Mouse (Mus musculus): Measurements from ENCODE around the gene Clrn3.
"Not testable (repeated sequence)": the region's sequence is repeated elsewhere in the genome, so short reads cannot be mapped to it uniquely, and the experiment has no call there.

The Clrn3 gene

GRCm38 (mm10) chr7:135528515-135528914, at the start of gene Clrn3:
Gene Clrn3, minus strand, starts transcription at chr7:135528654.
- no peak for DNase-seq (ENCODE audit: low read depth, low spot score)

GRCm38 (mm10) chr7:135576329-135576728, 47.9 kb upstream of the Clrn3 start:
- DNase-seq (ENCODE audit: low read depth, low spot score): no peak

- DNase-seq (ENCODE audit: low read depth, low spot score): not testable (repeated sequence)
These were observed 47.0 kb upstream of the Clrn3 start for GRCm38 (mm10) chr7:135575319-135576069.

DNA sequence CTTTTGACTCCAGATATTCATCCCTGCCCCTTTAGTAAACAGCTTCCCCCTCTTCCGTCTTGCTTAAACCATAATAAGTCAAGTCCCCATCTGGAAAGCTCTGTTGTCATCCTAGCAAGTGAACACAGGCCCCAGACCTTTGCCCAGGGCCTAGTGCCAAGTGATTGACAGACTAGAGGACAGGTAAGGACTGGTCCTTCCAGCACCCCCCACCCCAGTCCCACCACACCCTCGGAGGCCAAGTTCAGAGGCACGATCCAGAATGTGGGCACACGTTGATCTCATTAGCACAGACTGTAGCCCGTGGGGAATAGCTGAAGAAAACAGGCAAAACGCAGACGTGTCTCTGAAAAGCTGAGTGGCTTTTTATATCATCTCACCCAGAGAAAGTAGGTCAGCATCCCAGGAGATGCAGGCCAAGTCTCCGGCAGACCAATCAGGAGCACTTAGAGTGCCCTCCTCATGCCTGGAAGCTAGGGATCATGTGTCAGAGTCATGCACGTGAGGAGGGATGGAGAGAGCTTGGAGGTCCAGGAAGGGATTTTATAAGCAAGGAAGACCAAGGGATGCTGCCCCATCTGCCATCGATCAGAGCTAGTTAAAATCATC, 43.6 kb upstream of the Clrn3 start:
- no peak for DNase-seq (ENCODE audit: low read depth, low spot score)

DNA sequence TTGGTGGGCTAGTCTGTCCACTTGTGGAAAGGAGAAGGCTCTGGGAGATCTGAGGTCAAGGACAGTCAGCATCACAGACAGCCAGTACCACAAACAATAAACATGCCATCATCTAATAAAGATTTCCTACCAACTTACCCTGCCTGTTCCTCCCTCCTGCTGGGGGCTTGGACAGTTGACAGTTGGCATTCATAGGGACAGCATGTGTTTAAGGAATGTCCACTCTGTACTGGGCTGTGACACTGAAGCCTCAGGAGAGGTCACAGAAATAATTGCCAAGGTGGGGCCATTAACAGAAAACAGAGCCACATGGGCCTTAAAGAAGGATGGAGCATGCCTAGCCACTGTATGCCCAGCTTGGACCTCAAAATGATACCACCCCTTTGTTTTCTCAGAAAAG, 42.9 kb upstream of the Clrn3 start:
- DNase-seq (ENCODE audit: low read depth, low spot score): no peak

- no peak for DNase-seq (ENCODE audit: low read depth, low spot score)
These were observed 40.1 kb upstream of the Clrn3 start for GRCm38 (mm10) chr7:135568550-135568949.

DNA sequence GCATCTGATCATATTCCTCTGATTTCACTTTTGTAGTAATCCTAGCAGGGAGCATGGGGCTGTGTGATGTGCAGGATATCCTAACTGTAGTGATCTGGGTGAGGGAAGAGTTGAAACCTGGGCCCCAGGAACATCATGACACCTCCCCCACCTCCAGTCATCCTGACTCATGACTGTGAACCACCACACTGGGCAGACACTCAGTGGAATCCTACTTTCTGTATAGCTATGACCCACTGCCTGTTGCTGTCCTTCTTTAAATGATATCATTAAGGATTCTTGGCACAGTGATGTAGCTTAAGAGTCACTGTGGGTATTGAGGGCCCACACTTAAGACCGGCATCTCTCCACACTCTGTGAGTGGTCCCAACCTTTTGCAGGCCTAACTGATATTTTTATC, 39.1 kb upstream of the Clrn3 start:
- DNase-seq (ENCODE audit: low read depth, low spot score): no peak

DNA sequence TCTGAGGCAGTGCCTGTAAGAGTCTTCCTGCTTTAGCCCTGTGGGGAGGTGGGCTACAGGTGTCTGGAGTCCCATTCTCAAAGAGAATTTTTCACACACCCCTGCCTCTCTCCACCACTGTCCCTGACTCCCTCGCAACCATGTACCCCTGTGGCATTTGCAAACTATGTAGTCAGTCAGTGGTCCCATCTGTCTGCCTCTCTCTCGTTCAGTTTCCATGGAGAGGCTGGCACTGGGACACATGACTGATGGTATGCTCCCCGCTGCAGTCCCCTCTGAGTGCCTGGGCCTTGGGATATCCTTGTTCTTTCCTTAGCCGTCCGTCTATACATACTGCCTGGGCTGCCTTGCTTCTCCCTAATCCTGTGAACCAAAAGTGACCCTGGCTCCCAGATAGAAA, 37.6 kb upstream of the Clrn3 start:
- DNase-seq (ENCODE audit: low read depth, low spot score): no peak

DNA sequence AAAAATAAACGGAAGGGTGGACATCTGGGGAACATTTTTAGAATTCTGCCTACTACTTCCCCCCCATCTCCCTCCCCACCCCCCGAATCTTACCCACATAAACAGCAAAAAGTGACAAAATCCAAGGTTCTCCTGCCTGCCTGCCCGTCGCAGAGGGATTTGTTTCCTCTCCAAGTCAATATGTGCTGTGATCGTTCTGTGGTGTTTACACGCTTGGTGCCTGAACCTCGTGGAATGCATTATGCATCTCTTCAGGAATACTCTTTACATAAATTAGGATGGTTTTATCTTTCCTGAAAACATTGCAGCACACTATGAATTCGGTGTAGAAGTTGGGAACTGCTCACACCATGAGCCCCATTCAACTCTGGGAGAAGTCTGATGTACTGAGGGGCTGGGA, 35.6 kb upstream of the Clrn3 start:
- no peak for DNase-seq (ENCODE audit: low read depth, low spot score)

GRCm38 (mm10) chr7:135560280-135560679, 31.8 kb upstream of the Clrn3 start:
- DNase-seq (ENCODE audit: low read depth, low spot score): no peak

DNA sequence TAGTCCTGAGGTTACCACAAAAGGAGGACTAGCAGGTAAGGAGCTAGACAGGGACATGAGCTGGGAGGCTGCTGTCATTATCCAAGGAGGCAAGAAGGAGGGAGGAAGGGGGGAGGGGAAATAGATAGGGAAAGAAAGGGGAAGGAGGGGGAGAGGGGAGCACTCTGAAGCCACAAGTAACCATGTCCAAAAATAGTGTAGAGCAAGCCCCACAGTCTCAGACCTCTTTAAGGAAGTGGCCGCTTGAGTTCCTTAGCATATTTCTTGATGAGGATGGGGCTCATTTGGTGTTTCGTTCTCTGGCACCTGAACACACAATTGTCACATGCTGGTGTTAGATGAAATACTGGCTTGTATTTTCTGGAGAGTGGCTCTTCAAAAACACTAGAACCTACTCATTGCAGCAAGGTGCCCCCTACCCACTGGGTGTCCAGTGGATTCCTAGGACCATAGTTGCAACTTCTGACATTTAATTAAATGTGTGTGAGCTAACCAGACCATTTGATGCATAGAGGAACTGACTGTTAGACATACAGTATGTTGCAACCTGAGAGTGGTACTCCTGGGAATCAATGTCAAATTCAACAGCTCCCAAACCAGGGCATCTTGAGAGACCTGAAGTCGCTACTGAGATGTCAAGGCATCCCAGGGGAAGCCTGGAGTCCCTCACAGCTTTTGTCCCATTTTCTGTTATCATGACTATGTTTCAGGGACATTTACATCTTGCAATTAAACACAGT, 28.4 kb upstream of the Clrn3 start:
- no peak for DNase-seq (ENCODE audit: low read depth, low spot score)

GRCm38 (mm10) chr7:135553550-135553949, 25.1 kb upstream of the Clrn3 start:
- no peak for DNase-seq (ENCODE audit: low read depth, low spot score)

DNA sequence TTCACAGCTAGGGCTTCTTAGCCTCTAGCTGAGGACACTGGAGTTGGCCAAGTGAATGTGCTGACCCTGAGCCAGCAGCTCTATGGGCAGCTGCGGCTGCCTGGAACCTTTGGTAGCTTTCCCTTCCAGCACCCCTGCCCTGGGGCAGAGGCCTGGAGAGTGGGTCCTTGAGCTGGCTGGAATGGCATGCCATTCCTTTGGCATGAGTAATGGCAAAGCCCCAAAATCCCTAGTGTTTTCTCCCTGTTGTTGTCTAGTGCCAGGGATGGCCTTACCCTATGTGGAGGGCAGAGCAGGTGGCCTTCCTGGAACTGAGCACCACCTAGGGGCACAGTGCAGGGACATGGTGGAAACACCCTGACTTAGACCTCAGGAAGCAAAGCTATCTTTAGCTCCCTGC, 23.1 kb upstream of the Clrn3 start:
- DNase-seq (ENCODE audit: low read depth, low spot score): no peak

DNA sequence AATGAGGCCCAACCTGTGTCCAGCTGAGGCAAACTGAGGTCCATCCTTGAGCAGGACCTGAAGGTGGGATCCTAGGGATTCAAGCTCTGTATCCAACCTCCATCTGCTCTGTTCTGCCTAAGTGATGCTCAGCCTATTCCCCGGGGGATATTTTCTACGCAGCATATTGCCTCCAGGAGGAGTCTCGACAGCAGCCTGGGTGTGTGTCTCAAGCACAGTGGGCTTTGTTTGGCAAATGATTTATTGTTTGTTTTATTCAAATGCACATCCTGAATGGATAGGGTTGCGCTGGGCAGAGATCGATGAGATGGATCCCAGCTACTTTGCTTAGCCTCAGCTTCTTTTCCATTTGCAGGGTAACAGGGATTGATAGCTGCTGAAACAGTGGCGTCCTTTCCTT, 20.0 kb upstream of the Clrn3 start:
- DNase-seq (ENCODE audit: low read depth, low spot score): no peak

GRCm38 (mm10) chr7:135546530-135546929, 18.1 kb upstream of the Clrn3 start:
- DNase-seq (ENCODE audit: low read depth, low spot score): no peak

- DNase-seq (ENCODE audit: low read depth, low spot score): no peak
These were observed 17.5 kb upstream of the Clrn3 start for GRCm38 (mm10) chr7:135545957-135546356.

DNA sequence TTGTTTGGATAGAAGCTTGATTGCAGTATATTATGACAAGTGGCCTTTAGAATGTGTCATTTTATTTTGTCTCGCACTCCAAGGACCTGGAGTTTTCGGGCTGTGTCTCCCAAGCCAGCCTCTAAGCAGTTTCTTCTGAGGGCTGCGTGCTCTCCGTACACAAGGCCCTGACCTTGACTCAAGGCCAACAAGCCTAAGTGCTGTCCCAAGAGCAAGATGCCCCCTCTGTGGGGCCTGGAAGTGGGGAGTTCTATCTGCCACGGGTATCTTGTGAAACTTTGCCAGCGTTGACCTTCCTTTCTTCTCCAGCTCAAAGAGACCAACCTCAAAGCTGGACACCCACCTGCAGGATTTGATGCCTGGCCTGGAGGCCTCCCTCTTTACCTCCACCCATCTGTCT, 15.9 kb upstream of the Clrn3 start:
- no peak for DNase-seq (ENCODE audit: low read depth, low spot score)

DNA sequence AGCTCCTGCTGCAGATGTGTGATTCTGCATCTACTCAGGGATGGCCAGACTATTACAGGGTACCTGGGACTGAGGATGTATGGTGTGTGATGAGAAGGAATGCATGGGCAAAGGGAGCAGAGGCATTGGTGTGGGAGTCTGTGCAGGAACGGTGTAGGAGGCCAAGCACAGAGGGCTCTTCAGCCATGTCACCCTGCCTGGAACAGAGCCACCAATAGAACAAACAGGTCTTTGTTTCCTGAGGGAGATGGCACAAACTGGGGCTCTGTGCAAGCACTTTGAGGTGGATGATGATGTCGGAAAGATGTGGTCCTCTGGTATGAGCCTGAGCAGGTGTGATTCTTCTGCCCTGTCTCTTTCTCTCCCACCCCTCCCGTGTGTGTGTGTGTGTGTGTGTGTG, 14.6 kb upstream of the Clrn3 start:
- no peak for DNase-seq (ENCODE audit: low read depth, low spot score)

DNA sequence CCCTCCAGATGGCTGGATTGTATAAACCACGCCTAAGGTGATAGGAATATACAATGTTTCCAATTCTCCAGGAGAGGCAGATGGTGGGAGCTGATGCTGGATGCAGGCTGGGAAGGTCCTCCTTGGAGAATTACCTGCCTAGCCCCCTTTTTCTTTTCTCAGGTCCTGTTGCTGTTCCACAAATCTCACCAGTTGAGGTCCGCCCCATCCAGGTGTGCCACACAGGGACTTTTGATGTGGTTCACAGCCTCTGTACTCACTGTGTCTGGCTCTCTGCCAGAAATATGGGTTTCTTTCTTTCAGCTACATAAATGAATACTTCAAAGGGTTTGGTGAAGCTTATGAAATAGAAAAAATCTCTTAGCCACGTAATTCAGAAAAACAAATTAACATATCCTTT, 13.8 kb upstream of the Clrn3 start:
- DNase-seq (ENCODE audit: low read depth, low spot score): no peak

- no peak for DNase-seq (ENCODE audit: low read depth, low spot score)
These were observed 11.0 kb upstream of the Clrn3 start for GRCm38 (mm10) chr7:135539429-135539828.

DNA sequence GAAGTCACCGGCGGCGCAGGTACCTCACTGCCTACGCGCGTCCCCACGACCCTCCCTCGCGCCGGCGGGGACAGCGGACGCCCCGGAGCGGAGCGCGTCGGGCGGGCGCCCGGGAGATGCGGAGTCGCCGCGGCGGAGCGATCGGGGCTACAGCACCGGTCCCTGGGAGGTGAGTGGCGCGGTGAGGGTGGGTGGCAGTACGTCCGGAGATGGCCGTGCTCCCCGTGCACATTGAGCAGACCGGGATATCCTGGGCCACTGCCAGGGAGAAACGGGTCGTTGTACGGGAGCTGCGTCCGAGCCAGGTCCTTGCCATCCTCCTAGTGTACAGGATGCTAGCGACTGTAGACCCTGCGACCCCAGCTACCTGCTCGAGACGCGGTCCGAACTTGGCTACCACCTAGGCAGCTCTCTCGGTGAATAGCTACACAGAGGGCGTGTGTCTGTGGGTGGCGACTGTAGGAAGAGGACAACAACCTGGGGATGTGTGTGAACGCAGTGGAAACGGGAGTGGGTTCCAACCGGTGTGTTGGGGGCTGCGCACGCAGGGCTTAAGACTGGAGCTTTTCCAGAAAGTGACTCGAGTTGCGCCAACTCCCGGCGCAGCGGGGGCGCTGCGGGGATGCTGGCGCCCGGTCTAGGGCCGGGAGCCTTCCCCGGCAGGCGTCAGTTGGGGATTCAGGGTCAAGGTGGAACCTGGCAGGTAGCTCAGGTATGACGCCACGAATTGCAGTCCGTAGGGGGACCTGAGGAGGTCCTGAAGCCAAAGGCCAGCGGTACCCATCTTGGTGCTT, 9.7 kb upstream of the Clrn3 start:
- peak; percentile 16 for DNase-seq (ENCODE audit: low read depth, low spot score)

DNA sequence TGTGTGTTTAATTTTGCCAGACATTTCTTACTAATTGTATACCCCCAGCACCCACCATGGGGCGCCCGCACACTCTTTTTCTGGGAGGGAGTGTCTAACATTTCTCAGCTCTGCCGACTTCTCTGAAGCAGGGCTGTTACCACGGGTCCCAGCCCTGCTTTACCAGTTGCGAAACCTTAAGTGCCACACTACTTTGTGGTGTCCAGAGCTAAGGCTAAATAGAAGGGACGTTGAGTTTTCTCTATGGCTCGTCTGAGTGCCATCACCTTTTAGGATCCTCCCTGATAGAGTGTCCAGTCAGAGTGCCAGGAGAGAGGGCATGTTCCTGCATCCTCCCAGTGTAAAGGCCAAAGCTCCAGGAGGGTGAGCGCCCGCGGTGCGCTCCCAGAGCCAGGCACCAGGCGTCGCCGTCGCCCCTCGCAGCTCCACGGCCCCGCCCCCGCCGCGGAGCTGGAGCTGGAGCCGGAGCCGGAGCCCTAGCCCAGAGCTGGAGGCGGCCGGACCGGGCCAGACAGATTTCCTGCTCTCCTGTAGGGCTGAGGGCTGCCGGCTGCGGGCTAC, 9.0 kb upstream of the Clrn3 start, which contains the start of gene Ptpre:
Gene Ptpre, plus strand, starts transcription at position 141 of the 561 bp plus-strand sequence.
- peak; percentile 72 for DNase-seq (ENCODE audit: low read depth, low spot score)

Data from ES-CJ7 (cell line).